Mouse (Mus musculus) MEL (cell line): ENCODE results near the gene Mblac1. TPM values are rescaled to one million over a fixed set of nuclear protein-coding genes. Genes with fewer than 3 reads are reported as not detected.
A peak's percentile ranks its signal among the peaks of the same experiment; 100 is the strongest.

Source experiments
- DNase-seq: peaks from one replicate; pipeline ENCODE4 v3.0.0; 2011; ENCODE audit warnings: low read depth, low spot score
- H3K27ac ChIP-seq: 2 replicates; pipeline ENCODE4 v1.5.1; 2012; ENCODE audit warnings: low read depth, mild to moderate bottlenecking, control low read depth, low read length, moderate library complexity; ENCODE audit not compliant: control insufficient read depth
- H3K27me3 ChIP-seq, 2 experiments: fragments of 150-350 bp in 1 of 2; sonication (generic) in 1 of 2; 2 replicates each; pipeline ENCODE4 v1.6.1; 2012; ENCODE audit warnings: low read length in 2 of 2, mild to moderate bottlenecking in 2 of 2, improper control_type of control experiment in 1 of 2, moderate library complexity in 1 of 2; ENCODE audit not compliant: insufficient read depth in 2 of 2, control insufficient read depth in 1 of 2
- H3K36me3 ChIP-seq, 2 experiments: 2 replicates each; pipeline ENCODE4 v1.6.1; 2012 to 2014; ENCODE audit warnings: low read length in 2 of 2, improper control_type of control experiment in 1 of 2, inconsistent platforms in 1 of 2, mild to moderate bottlenecking in 1 of 2; ENCODE audit not compliant: insufficient read depth in 2 of 2, control insufficient read depth in 1 of 2
- H3K4me1 ChIP-seq, 2 experiments: fragments of 150-350 bp in 1 of 2; sonication (generic) in 1 of 2; 2 replicates each; pipeline ENCODE4 v1.6.1; 2012; ENCODE audit warnings: low read length in 2 of 2, improper control_type of control experiment in 1 of 2, mild to moderate bottlenecking in 1 of 2; ENCODE audit not compliant: insufficient read depth in 2 of 2, control insufficient read depth in 1 of 2
- H3K4me3 ChIP-seq, 2 experiments: fragments of 150-350 bp in 1 of 2; sonication (generic) in 1 of 2; 2 replicates each; pipeline ENCODE4 v1.5.1; 2012; ENCODE audit warnings: low read depth in 2 of 2, low read length in 2 of 2, mild to moderate bottlenecking in 2 of 2, moderate library complexity in 2 of 2, control low read depth in 1 of 2, improper control_type of control experiment in 1 of 2; ENCODE audit not compliant: control insufficient read depth in 1 of 2, insufficient read depth in 1 of 2
- H3K79me2 ChIP-seq: 2 replicates; pipeline ENCODE4 v1.6.1; 2012; ENCODE audit warnings: mild to moderate bottlenecking, low read length, moderate library complexity; ENCODE audit not compliant: control insufficient read depth, poor library complexity, insufficient read depth
- H3K9ac ChIP-seq: 2 replicates; pipeline ENCODE4 v1.6.1; 2012; ENCODE audit warnings: low read depth, mild to moderate bottlenecking, control low read depth, low read length, moderate library complexity; ENCODE audit not compliant: control insufficient read depth, poor library complexity, severe bottlenecking
- H3K9me3 ChIP-seq: fragments of 150-350 bp; sonication (generic); replicated peaks from 2 replicates; pipeline ENCODE4 v1.6.1; 2012; ENCODE audit warnings: mild to moderate bottlenecking, low read length, improper control_type of control experiment, moderate library complexity; ENCODE audit not compliant: insufficient read depth
- BHLHE40 ChIP-seq: IDR thresholded peaks from 2 replicates; pipeline ENCODE4 v1.6.1; 2012; ENCODE audit warnings: low read depth, mild to moderate bottlenecking, inconsistent platforms, low read length, improper control_type of control experiment, borderline replicate concordance
- CHD1 ChIP-seq: IDR thresholded peaks from 2 replicates; pipeline ENCODE4 v1.6.1; 2012; ENCODE audit warnings: low read depth, mild to moderate bottlenecking, inconsistent platforms, low read length, improper control_type of control experiment
- CTCF ChIP-seq, 3 experiments: IDR thresholded peaks in 2 of 3; conservative IDR thresholded peaks in 1 of 3; 2 replicates each; pipeline ENCODE4 v1.5.1; 2011 to 2012; ENCODE audit warnings: low read length in 3 of 3, low read depth in 2 of 3, mild to moderate bottlenecking in 2 of 3, improper control_type of control experiment in 1 of 3, inconsistent platforms in 1 of 3, mixed read lengths in 1 of 3, moderate library complexity in 1 of 3; ENCODE audit not compliant: control insufficient read depth in 1 of 3, insufficient read depth in 1 of 3, poor library complexity in 1 of 3, severe bottlenecking in 1 of 3
- ETS1 ChIP-seq: IDR thresholded peaks from 2 replicates; pipeline ENCODE4 v1.6.1; 2012; ENCODE audit warnings: low read depth, mild to moderate bottlenecking, inconsistent platforms, low read length, improper control_type of control experiment, moderate library complexity
- GABPA ChIP-seq: IDR thresholded peaks from 2 replicates; pipeline ENCODE4 v1.6.1; 2012; ENCODE audit warnings: low read depth, mild to moderate bottlenecking, inconsistent platforms, low read length, improper control_type of control experiment, moderate library complexity
- KAT2A ChIP-seq: conservative IDR thresholded peaks from 2 replicates; pipeline ENCODE4 v1.6.1; 2012; ENCODE audit warnings: low read depth, low read length, improper control_type of control experiment, inconsistent platforms
- MAZ ChIP-seq: IDR thresholded peaks from 2 replicates; pipeline ENCODE4 v1.6.1; 2012; ENCODE audit warnings: low read depth, mild to moderate bottlenecking, inconsistent platforms, low read length, improper control_type of control experiment
- MEF2A ChIP-seq: IDR thresholded peaks from 2 replicates; pipeline ENCODE4 v1.6.1; 2014; ENCODE audit warnings: low read depth, mild to moderate bottlenecking, inconsistent platforms, low read length, improper control_type of control experiment; ENCODE audit not compliant: poor library complexity, insufficient replicate concordance, severe bottlenecking; ENCODE audit errors: extremely low read depth
- MYB ChIP-seq: IDR thresholded peaks from 2 replicates; pipeline ENCODE4 v1.6.1; 2011; ENCODE audit warnings: mild to moderate bottlenecking, low read depth, low read length, improper control_type of control experiment
- MYC ChIP-seq: IDR thresholded peaks from 2 replicates; pipeline ENCODE4 v1.6.1; 2011; ENCODE audit warnings: low read depth, mild to moderate bottlenecking, low read length, improper control_type of control experiment, moderate library complexity
- NELFE ChIP-seq: IDR thresholded peaks from 2 replicates; pipeline ENCODE4 v1.6.1; 2011; ENCODE audit warnings: low read depth, low read length, improper control_type of control experiment
- NRF1 ChIP-seq: IDR thresholded peaks from 2 replicates; pipeline ENCODE4 v1.6.1; 2014; ENCODE audit warnings: low read depth, mild to moderate bottlenecking, inconsistent platforms, low read length, improper control_type of control experiment, moderate library complexity; ENCODE audit not compliant: poor library complexity, insufficient read depth, severe bottlenecking
- POLR2A ChIP-seq, 2 experiments: IDR thresholded peaks; 2 replicates each; pipeline ENCODE4 v1.6.1; 2011 to 2012; ENCODE audit warnings: low read length in 2 of 2, mild to moderate bottlenecking in 2 of 2, control low read depth in 1 of 2, improper control_type of control experiment in 1 of 2, low read depth in 1 of 2, moderate library complexity in 1 of 2; ENCODE audit not compliant: control insufficient read depth in 1 of 2, insufficient read depth in 1 of 2, poor library complexity in 1 of 2
- POLR2AphosphoS2 ChIP-seq: IDR thresholded peaks from 2 replicates; pipeline ENCODE4 v1.6.1; 2011; ENCODE audit warnings: low read length, improper control_type of control experiment
- POLR2AphosphoS5 ChIP-seq: IDR thresholded peaks from 2 replicates; pipeline ENCODE4 v1.6.1; 2012; ENCODE audit warnings: low read depth, borderline replicate concordance, mild to moderate bottlenecking, inconsistent platforms, low read length, moderate library complexity, mixed read lengths
- RAD21 ChIP-seq: IDR thresholded peaks from 2 replicates; pipeline ENCODE4 v1.6.1; 2011; ENCODE audit warnings: mild to moderate bottlenecking, low read depth, low read length, improper control_type of control experiment
- TAL1 ChIP-seq: IDR thresholded peaks from 2 replicates; pipeline ENCODE4 v1.6.1; 2012; ENCODE audit warnings: mild to moderate bottlenecking, inconsistent platforms, low read length, moderate library complexity, mixed read lengths
- UBTF ChIP-seq: IDR thresholded peaks from 2 replicates; pipeline ENCODE4 v1.6.1; 2012; ENCODE audit warnings: low read depth, mild to moderate bottlenecking, inconsistent platforms, low read length, improper control_type of control experiment, moderate library complexity, borderline replicate concordance; ENCODE audit not compliant: insufficient read depth
- ZC3H11A ChIP-seq: IDR thresholded peaks from 2 replicates; pipeline ENCODE4 v1.6.1; 2012; ENCODE audit warnings: low read depth, mild to moderate bottlenecking, inconsistent platforms, low read length, improper control_type of control experiment
- polyA plus RNA-seq, 2 experiments: library from polyadenylated mRNA; stranded (reverse) in 1 of 2; unstranded in 1 of 2; fragments of >175 nt in 1 of 2; fragments of >200 nt in 1 of 2; gene quantifications; 2 replicates each; pipeline versions ENCODE4 v1.2.1 to v1.2.4; 2012; ENCODE audit warnings: low replicate concordance in 2 of 2, low read depth in 1 of 2; ENCODE audit not compliant: insufficient read length in 2 of 2, insufficient read depth in 1 of 2, missing spikeins in 1 of 2
- total RNA-seq: library from RNA; depleted of rRNA; stranded (reverse); fragments of 300-350 nt; gene quantifications from 2 replicates; pipeline ENCODE4 v1.2.3, GENCODE M21; 2012

Gene Mblac1
- total and polyA plus RNA-seq, 3 experiments, result 5.0 to 5.7 TPM; not detected in 1

GRCm38 (mm10) chr5:138229511-138229910, 35.4 kb downstream of the Mblac1 start:
- DNase-seq, result peak; percentile 57
- Histone ChIP-seq H3K9me3 (no peaks in the 10 kb centered on the region), H3K36me3 (peaks cover 0 to 17% of the 10 kb centered on the region in 2 experiments; a peak in 2 of 4 replicates), H3K4me3 (no peak overlapping the region), H3K4me1 (peaks cover 10 to 17% of the 10 kb centered on the region in 2 experiments), H3K27me3 (no peaks in the 10 kb centered on the region), H3K27ac (no peak overlapping the region), H3K9ac (no peak overlapping the region), H3K79me2 (no peaks in the 10 kb centered on the region)
- TF ChIP-seq NELFE (0 out of 2 replicates have a peak, but pooled peaks have one; percentile 15), MAZ (no peak)

- peaks cover 0 to 3% of the 10 kb centered on the region in 2 experiments; a peak in 1 of 4 replicates for H3K36me3 ChIP-seq
- no peaks in the 10 kb centered on the region for H3K9me3 ChIP-seq
- no peak for TF ChIP-seq CTCF (IDR thresholded peaks at IDR 0.05 in 2 of 3, conservative IDR thresholded peaks at IDR 0.05 in 1 of 3; ENCODE audit: control insufficient read depth in 1 of 3, insufficient read depth in 1 of 3, low read depth in 2 of 3, low read length in 3 of 3, poor library complexity in 1 of 3, severe bottlenecking in 1 of 3)
- TF ChIP-seq, all 39 proteins: peak for 0
- H3K4me1 ChIP-seq, result peaks cover 2 to 4% of the 10 kb centered on the region in 2 experiments; a peak in 1 of 4 replicates
- H3K79me2 ChIP-seq, result no peaks in the 10 kb centered on the region
- no peak overlapping the region for H3K27ac ChIP-seq
- H3K9ac ChIP-seq, result no peak overlapping the region
- no peak overlapping the region for H3K4me3 ChIP-seq
- no peaks in the 10 kb centered on the region; a peak in 1 of 4 replicates for H3K27me3 ChIP-seq
- no peak for DNase-seq
Observed at GRCm38 (mm10) chr5:138233778-138234177, 39.7 kb downstream of the Mblac1 start.

- Histone ChIP-seq H3K4me3 (no peak overlapping the region), H3K27me3 (no peaks in the 10 kb centered on the region; a peak in 1 of 4 replicates), H3K9ac (no peak overlapping the region), H3K9me3 (no peaks in the 10 kb centered on the region), H3K4me1 (peaks cover 0 to 3% of the 10 kb centered on the region in 2 experiments; a peak in 1 of 4 replicates), H3K36me3 (peaks cover 0 to under 1% of the 10 kb centered on the region in 2 experiments; a peak in 1 of 4 replicates), H3K79me2 (no peaks in the 10 kb centered on the region), H3K27ac (no peak overlapping the region)
- TF ChIP-seq UBTF, result no peak
- TF ChIP-seq ETS1, result no peak
- no peak for TF ChIP-seq NRF1
- no peak for TF ChIP-seq BHLHE40
- TF ChIP-seq TAL1, result no peak
- TF ChIP-seq POLR2AphosphoS2, result no peak
- TF ChIP-seq POLR2AphosphoS5, result no peak
- no peak for TF ChIP-seq MEF2A
- no peak for TF ChIP-seq ZC3H11A
- TF ChIP-seq RAD21, result no peak
- TF ChIP-seq POLR2A (IDR thresholded peaks at IDR 0.05; ENCODE audit: control insufficient read depth in 1 of 2, insufficient read depth in 1 of 2, low read depth in 1 of 2, low read length in 2 of 2, poor library complexity in 1 of 2), result no peak
- TF ChIP-seq GABPA, result no peak
- no peak for TF ChIP-seq KAT2A
- TF ChIP-seq MYB, result no peak
- no peak for TF ChIP-seq CHD1
- no peak for TF ChIP-seq MYC
- DNase-seq, result no peak
Observed at GRCm38 (mm10) chr5:138234224-138234623, 40.1 kb downstream of the Mblac1 start.
